Mouse (Mus musculus) heart, embryonic 10.5 days (tissue): ENCODE measurements around the gene Adam15. TPM values are rescaled to one million over a fixed set of nuclear protein-coding genes. Genes with fewer than 3 reads are reported as not detected.

Experiments used
- DNase-seq: peaks from one replicate; pipeline ENCODE4 v3.0.0-alpha.2; 2017; ENCODE audit warnings: low spot score
- H3K27ac ChIP-seq: fragments of 300-500 bp; sonication (generic); 2 replicates; pipeline ENCODE4 v1.5.1; 2016; ENCODE audit warnings: mild to moderate bottlenecking
- H3K27me3 ChIP-seq: fragments of 300-500 bp; sonication (generic); 2 replicates; pipeline ENCODE4 v1.6.1; 2016; ENCODE audit warnings: mild to moderate bottlenecking; ENCODE audit not compliant: poor library complexity, insufficient read depth, severe bottlenecking
- H3K36me3 ChIP-seq: fragments of 300-500 bp; sonication (generic); 2 replicates; pipeline ENCODE4 v1.6.1; 2016; ENCODE audit warnings: mild to moderate bottlenecking, moderate library complexity
- H3K4me1 ChIP-seq: fragments of 300-500 bp; sonication (generic); 2 replicates; pipeline ENCODE4 v1.6.1; 2016; ENCODE audit warnings: mild to moderate bottlenecking
- H3K4me3 ChIP-seq: fragments of 300-500 bp; sonication (generic); 2 replicates; pipeline ENCODE4 v1.5.1; 2016; ENCODE audit warnings: mild to moderate bottlenecking, moderate library complexity
- H3K9me3 ChIP-seq: fragments of 300-500 bp; sonication (generic); 2 replicates; pipeline ENCODE4 v1.6.1; 2016; ENCODE audit warnings: mild to moderate bottlenecking, moderate library complexity
- WGBS: fragments of 180-500 bp; shearing (Covaris S2); methylation state at CpG from one replicate; pipeline ENCODE4 v1.1.7; 2016; 5-methylcytosine and 5-hydroxymethylcytosine counted together
- polyA plus RNA-seq: library from polyadenylated mRNA; unstranded; fragments of >200 nt; fragmentation: Nextera tagmentation; extraction: Ambion mirVana; gene quantifications from 2 replicates; pipeline ENCODE4 v1.2.1, GENCODE M21; 2016

The Adam15 gene
- polyA plus RNA-seq, 1 experiment from 2014 or later: 41.9 TPM

GRCm38 (mm10) chr3:89314791-89315190 is 35.0 kb downstream of the Adam15 start:
- Histone ChIP-seq H3K4me3 (peak overlapping the region; percentile 57), H3K27ac (peak overlapping the region; percentile 67), H3K9me3 (no peaks in the 10 kb centered on the region), H3K4me1 (peaks cover 47% of the 10 kb centered on the region), H3K36me3 (no peaks in the 10 kb centered on the region), H3K27me3 (peaks cover 28% of the 10 kb centered on the region)
- DNase-seq: no peak
- WGBS: 52% methylated on average over 2 of the region's 2 CpGs

DNA sequence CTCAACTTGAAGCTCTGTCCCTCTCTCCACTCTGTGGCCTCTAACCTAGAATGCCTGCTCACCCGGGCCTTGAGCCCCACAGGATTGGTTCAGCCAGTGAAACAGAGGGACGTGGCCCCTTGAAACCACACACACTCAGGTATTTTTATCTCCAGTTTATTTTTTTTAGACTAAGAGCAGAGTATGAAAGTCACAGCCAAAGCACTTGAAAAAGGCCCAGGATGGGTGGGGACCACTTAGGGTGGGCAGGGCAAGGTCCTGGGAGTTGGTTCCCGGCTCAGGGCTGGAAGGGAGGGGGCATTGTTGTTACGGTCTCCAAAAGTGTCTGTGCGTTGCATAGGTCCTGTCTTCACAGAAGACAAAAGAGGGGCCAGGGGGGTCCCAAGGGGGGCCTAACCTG is 35.5 kb downstream of the Adam15 start:
- Histone ChIP-seq H3K27me3 (peaks cover 24% of the 10 kb centered on the region), H3K36me3 (no peaks in the 10 kb centered on the region), H3K4me1 (peaks cover 42% of the 10 kb centered on the region), H3K27ac (0 out of 2 replicates have a peak overlapping the region, but pooled peaks have one; percentile 67), H3K4me3 (no peak overlapping the region), H3K9me3 (no peaks in the 10 kb centered on the region)
- DNase-seq: no peak
- WGBS: 66% methylated on average over 5 of the region's 5 CpGs

DNA sequence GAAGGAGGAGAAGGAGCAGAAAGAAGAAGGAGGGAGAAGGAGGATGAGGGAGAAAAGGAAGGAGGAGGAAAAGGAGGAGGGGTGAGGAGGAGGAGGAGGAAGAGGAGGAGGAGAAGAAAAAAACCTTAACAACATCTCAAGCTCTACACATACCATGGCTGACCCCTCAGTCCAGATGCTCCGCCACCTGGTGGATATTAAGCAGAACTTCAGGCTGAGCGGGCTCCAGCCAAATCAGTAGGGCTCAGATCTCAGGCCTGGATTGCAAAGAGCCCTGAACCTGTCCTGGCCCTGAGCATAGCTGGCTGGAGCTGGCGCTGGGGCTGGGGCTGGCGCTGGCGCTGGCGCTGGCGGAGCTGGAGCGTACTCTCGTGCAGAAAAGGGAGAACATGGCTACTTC is 41.7 kb downstream of the Adam15 start:
- Histone ChIP-seq H3K36me3 (no peaks in the 10 kb centered on the region), H3K4me1 (peaks cover 15% of the 10 kb centered on the region), H3K27me3 (no peaks in the 10 kb centered on the region), H3K9me3 (no peaks in the 10 kb centered on the region), H3K27ac (no peak overlapping the region), H3K4me3 (no peak overlapping the region)
- 5% methylated on average over 9 of the region's 9 CpGs for whole genome bisulfite sequencing
- peak; percentile 87 for DNase-seq

DNA sequence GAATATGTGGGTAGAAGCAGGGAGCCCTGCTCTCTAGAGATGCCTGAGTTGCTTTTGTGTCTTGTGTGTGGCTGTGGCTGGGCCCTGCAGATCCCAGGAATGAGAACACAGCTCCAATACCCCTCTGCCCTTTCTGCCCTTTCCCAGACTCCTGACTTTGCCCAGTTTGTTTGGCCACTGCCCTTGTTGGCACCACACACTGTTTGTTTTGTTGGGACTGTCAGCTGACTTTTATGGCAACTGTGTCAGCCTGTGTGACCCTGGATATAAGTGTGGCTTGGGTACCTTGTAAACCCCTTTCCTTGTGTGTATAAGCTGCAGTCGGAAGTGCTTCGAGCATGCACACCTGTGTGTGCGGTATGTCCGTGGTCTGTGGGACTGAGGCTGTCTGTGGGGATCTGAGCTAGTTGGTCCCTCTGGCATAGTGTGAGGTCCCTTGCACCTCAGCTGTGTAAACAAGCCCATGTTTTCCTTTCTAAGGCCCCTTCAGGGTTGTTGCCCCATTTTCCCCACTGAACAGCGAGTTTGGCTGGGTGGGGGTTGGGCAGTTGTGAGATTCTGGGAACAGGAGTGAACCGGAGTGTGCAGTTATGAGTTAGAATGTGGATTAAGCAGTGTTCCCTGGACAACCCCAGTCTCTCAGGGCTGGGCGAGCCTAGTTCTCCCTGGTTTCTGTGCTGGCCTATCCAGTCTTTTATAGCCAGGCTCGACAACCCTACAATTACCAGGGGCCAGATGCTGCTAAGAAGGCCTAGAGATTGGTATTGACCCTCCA is 44.1 kb downstream of the Adam15 start:
- no peak overlapping the region for H3K4me3 ChIP-seq
- no peaks in the 10 kb centered on the region for H3K9me3 ChIP-seq
- no peak overlapping the region for H3K27ac ChIP-seq
- H3K27me3 ChIP-seq: no peaks in the 10 kb centered on the region
- peaks cover 15% of the 10 kb centered on the region for H3K4me1 ChIP-seq
- no peaks in the 10 kb centered on the region for H3K36me3 ChIP-seq
- WGBS: 71% methylated on average over 8 of the region's 8 CpGs
- DNase-seq: no peak

DNA sequence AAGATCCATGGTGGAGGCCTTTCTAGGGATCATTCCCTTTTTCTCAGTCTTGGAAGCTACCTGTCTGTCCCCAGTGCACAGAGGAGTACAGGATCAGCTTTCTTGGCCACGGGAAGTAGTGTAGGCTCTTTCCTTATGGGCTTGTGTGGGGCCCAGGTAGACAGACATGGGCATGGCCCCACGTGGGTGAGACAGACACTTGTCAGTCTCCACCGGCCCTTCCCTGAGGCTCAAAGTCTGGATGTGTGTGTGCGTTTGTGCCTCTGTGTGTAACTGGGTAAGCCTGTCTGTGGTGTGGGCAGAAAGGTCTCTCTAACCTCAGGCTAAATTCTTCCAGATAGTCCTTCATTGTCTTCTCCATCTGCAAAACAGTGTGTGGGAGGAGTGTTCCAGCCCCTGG is 44.7 kb downstream of the Adam15 start:
- no peak for DNase-seq
- Histone ChIP-seq H3K9me3 (no peaks in the 10 kb centered on the region), H3K4me1 (peaks cover 15% of the 10 kb centered on the region), H3K36me3 (no peaks in the 10 kb centered on the region), H3K27me3 (no peaks in the 10 kb centered on the region), H3K27ac (no peak overlapping the region), H3K4me3 (no peak overlapping the region)
- 61% methylated on average over 4 of the region's 4 CpGs for WGBS

GRCm38 (mm10) chr3:89304440-89304839 is 45.4 kb downstream of the Adam15 start:
- H3K9me3 ChIP-seq: no peaks in the 10 kb centered on the region
- H3K4me1 ChIP-seq: peaks cover 19% of the 10 kb centered on the region
- H3K27ac ChIP-seq: no peak overlapping the region
- no peaks in the 10 kb centered on the region for H3K27me3 ChIP-seq
- DNase-seq: no peak
- WGBS: 49% methylated on average over 6 of the region's 6 CpGs
- no peaks in the 10 kb centered on the region for H3K36me3 ChIP-seq
- no peak overlapping the region for H3K4me3 ChIP-seq

- Histone ChIP-seq H3K4me3 (no peak overlapping the region), H3K27me3 (no peaks in the 10 kb centered on the region), H3K9me3 (no peaks in the 10 kb centered on the region), H3K4me1 (peaks cover 9% of the 10 kb centered on the region; the same call in 1 of the 2 replicates), H3K27ac (no peak overlapping the region), H3K36me3 (no peaks in the 10 kb centered on the region)
- DNase-seq: no peak
- 61% methylated on average over 2 of the region's 2 CpGs for WGBS
These were observed 49.3 kb downstream of the Adam15 start for GRCm38 (mm10) chr3:89300514-89300913.

DNA sequence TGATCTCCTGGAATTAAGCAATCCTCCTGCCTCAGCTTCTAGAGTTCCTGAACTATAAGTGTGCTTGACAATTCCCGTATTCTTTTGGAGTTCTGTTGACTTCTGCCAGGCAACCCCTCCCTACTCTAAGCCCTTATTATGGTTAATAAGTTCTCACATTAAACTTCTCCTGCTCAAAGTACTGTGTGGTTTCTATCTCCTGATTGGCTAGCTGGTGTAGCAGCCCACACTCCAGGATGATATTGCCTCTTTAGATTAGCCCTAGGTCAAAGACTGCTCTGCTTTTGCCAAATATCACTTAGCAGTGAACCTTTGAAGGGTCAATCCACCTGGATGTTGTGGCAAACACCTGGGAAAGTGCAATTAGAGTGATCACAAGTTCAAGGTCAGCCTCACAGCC is 49.7 kb downstream of the Adam15 start:
- no peak for DNase-seq
- Histone ChIP-seq H3K4me3 (peak overlapping the region; percentile 51), H3K27me3 (no peaks in the 10 kb centered on the region), H3K27ac (0 out of 2 replicates have a peak overlapping the region, but pooled peaks have one; percentile 57), H3K4me1 (peaks cover 9% of the 10 kb centered on the region; the same call in 1 of the 2 replicates), H3K36me3 (no peaks in the 10 kb centered on the region), H3K9me3 (no peaks in the 10 kb centered on the region)
- WGBS: 42% methylated on average over 1 of the region's 1 CpGs

DNA sequence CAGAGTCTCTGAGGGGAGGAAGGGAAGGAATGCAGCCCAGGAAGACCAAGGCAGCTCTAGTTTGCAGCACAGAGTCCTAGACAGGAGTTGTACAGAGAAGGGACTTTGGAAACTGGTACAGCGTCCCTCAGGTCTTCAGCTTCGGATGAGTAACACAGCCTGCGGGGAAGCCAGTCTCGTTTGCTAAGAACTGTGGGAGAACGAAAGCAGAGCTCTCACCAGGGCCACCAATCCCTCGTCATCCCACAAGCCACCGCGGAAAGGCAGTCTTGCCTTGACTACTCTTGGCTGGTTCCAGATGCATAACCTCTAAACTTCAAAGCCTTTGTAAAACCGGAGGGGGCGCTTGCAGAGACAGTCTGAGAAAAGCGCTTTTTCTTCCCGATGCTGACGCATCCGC is 50.3 kb downstream of the Adam15 start:
- peak overlapping the region; percentile 57; the same call in 1 of the 2 replicates for H3K27ac ChIP-seq
- H3K27me3 ChIP-seq: no peaks in the 10 kb centered on the region
- WGBS: 3% methylated on average over 14 of the region's 14 CpGs
- H3K9me3 ChIP-seq: no peaks in the 10 kb centered on the region
- H3K4me1 ChIP-seq: peaks cover 9% of the 10 kb centered on the region; the same call in 1 of the 2 replicates
- DNase-seq: no peak
- no peaks in the 10 kb centered on the region for H3K36me3 ChIP-seq
- H3K4me3 ChIP-seq: peak overlapping the region; percentile 51

DNA sequence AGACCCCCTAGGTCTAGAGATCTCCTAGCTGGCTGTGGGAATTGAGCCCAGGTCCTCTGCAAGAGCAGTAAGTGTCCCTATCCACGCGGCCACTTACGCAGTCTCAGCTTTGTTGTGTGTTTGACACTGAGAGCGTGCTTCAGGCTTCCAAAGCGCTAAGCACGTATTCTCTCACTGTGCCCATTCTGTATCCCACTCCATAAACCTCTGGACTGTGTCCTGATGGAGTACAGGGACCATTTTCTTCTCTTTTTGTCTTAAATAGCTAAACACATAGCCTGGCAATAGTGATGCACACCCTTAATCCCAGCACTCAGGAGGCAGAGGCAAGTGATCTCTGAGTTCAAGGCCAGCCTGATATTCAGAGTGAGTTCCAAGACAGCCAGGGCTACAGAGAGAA is 50.9 kb downstream of the Adam15 start:
- Histone ChIP-seq H3K36me3 (no peaks in the 10 kb centered on the region), H3K27me3 (no peaks in the 10 kb centered on the region), H3K4me3 (no peak overlapping the region), H3K27ac (no peak overlapping the region), H3K4me1 (peaks cover 7% of the 10 kb centered on the region; the same call in 1 of the 2 replicates), H3K9me3 (no peaks in the 10 kb centered on the region)
- no peak for DNase-seq
- 82% methylated on average over 6 of the region's 6 CpGs for WGBS

GRCm38 (mm10) chr3:89296761-89297396 is 52.9 kb downstream of the Adam15 start:
- no peaks in the 10 kb centered on the region for H3K36me3 ChIP-seq
- no peaks in the 10 kb centered on the region for H3K27me3 ChIP-seq
- peaks cover 12% of the 10 kb centered on the region; the same call in 1 of the 2 replicates for H3K4me1 ChIP-seq
- H3K4me3 ChIP-seq: no peak overlapping the region
- H3K27ac ChIP-seq: no peak overlapping the region
- 74% methylated on average over 11 of the region's 11 CpGs for WGBS
- no peaks in the 10 kb centered on the region for H3K9me3 ChIP-seq
- no peak for DNase-seq

DNA sequence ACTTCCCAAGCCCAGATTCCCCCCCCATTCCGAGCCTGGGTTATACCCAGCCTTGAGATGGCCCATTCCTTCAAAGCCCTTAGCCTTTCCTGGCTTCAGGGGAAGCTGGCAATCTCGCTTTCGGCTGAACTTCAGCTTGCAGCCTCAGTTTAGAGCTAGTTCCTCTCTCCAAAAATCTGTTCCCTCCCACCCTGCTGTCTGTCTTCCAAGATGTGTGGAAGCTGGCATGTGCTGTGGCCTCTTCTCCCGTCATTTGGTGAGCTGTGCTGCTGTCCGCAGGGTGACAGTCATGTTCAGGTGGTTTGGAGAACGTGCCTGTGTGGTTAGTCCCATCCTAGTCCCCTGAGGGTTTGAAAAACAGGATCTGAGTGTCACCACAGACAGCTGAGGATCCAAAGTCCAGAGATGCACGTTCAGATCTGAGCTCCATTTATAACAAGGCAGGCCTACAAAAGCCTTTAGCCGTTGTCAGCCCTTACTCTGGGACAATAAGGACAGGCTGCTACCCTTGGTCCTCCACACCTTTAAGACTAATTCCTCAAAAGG is 54.0 kb downstream of the Adam15 start:
- 80% methylated on average over 8 of the region's 8 CpGs for WGBS
- no peak overlapping the region for H3K4me3 ChIP-seq

DNA sequence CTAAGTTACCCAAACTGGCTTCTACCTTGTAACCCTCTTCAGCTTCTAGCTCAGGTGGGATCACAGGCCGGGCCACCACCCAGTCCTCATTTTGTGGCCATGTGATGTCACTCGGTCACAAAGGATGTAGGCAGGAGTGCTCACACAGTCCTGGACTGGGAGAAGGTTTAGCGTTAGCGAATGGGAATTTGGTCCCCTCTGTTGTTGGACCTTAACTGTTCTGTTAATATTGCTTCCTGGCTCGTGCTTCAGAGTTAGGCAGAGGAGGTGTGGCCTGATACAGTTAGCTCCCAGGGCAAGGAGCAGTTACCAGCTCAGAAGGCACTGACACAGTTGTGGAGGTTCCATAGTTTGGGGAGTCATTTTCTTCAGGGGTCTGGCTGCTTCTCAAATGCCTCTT is 55.6 kb downstream of the Adam15 start:
- no peak overlapping the region for H3K4me3 ChIP-seq
- 67% methylated on average over 5 of the region's 5 CpGs for WGBS
- no peaks in the 10 kb centered on the region for H3K36me3 ChIP-seq
- H3K27me3 ChIP-seq: no peaks in the 10 kb centered on the region
- peaks cover 11% of the 10 kb centered on the region; the same call in 1 of the 2 replicates for H3K4me1 ChIP-seq
- H3K27ac ChIP-seq: no peak overlapping the region
- H3K9me3 ChIP-seq: no peaks in the 10 kb centered on the region
- DNase-seq: no peak

More for the DNA sequence above, 54.0 kb downstream of the Adam15 start:
- no peak for DNase-seq
- no peak overlapping the region for H3K27ac ChIP-seq
- no peaks in the 10 kb centered on the region for H3K27me3 ChIP-seq
- no peaks in the 10 kb centered on the region for H3K9me3 ChIP-seq
- peaks cover 15% of the 10 kb centered on the region; the same call in 1 of the 2 replicates for H3K4me1 ChIP-seq
- H3K36me3 ChIP-seq: no peaks in the 10 kb centered on the region
